Mouse (Mus musculus) subcutaneous adipose tissue, adult 2 months (tissue): ENCODE results near the gene Nmnat1. TPM values are rescaled to one million over a fixed set of nuclear protein-coding genes. Genes with fewer than 3 reads are reported as not detected.

Source experiments
- polyA plus RNA-seq: library from polyadenylated mRNA; depleted of rRNA; stranded (reverse); fragments of >200 nt; gene quantifications from 2 replicates; pipeline ENCODE4 v1.2.3, GENCODE M21; 2012; ENCODE audit warnings: low replicate concordance; rRNA removed

The Nmnat1 gene
- polyA plus RNA-seq, result 10.5 and 16.9 TPM in 2 replicates

DNA sequence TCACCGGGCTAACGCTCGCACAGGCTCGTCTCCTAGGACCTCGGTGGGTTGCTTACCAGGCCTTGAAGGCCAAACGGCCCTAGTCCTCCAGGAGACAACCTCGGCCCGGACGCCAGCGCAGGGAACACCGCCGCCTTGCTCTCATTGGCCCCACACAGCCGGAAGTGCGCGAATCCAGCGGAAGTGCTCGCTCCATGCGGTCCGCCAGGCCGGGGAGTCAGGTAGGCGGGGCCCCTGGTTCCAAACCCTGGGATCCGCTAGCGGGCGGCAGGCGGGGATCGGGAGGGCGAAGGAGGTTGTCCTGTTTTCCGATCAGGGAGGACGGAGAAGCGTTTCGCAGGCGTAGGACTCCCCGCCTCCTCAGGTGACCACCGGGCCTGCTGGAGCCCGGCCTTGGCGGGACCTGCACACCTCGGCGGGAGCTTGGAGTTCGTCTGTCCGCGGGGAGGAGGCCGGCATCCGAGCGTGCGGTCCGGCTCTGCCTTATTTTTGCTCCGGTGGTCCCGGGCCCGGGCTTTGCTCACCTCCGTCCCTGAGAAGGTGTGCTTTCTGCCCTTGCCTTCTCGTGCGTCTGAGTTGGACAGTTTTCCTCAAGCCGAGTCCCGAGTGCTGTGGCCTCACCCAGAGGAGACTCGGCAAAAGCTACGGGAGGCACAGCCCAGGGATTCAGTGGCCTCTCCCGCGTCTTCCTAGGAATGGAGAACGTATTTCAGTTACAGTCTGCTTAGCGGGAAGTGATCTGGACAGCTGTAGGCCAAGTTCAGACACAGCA, at the start of gene Nmnat1, which contains the start of gene Lzic:
Gene Nmnat1, minus strand, starts transcription at position 150 of the 772 bp plus-strand sequence.
Gene Lzic, plus strand, starts transcription at position 177 of the 772 bp plus-strand sequence.

DNA sequence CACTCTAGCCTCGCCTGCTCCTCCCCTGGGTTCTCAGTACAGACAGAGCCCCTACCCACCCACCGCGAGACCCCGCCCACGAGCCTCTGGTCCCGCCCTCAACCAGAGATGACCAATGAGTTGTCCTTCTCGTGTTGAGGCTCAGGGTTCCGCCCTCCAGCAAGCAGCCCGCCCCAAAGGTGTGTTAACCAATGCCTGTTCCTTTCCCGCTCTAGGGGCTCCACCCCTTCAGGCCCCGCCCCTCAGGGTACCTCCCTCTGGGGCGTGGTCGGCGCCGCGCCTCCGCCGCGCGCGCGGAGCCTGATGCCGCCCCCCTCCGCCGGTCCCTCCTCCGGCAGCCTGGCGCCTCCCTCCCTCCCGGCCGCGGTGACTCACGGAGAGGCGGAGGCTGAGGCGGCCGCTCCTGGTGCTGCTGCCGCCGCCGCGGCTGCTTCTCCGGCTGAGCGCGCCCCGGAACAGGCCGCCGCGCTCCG, 32.9 kb upstream of the Nmnat1 start, which contains the start of gene Ctnnbip1:
Gene Ctnnbip1, plus strand, starts transcription at position 369 of the 473 bp plus-strand sequence.

DNA sequence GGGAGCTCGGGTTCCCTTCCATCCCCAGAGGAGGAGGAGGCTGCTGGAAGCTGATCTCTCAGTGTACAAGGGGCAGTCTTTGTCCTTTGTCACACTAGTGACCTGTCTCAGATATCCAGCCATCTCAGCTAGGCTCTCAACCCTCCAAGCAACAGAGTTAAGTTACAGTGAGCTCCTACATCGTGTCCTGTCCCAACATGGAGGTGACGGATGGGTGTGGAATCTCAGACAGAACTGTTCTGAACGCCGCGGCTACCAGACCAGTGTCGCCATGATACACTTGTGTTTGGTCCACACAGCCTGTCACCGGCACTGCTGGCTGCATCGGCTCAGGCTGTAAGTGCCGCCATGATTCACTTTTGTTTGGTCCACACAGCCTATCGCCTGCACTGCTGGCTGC, 7.9 kb downstream of the Nmnat1 start, which contains the start of gene Tmem274:
Gene Tmem274, plus strand, starts transcription at position 301 of the 400 bp plus-strand sequence.

DNA sequence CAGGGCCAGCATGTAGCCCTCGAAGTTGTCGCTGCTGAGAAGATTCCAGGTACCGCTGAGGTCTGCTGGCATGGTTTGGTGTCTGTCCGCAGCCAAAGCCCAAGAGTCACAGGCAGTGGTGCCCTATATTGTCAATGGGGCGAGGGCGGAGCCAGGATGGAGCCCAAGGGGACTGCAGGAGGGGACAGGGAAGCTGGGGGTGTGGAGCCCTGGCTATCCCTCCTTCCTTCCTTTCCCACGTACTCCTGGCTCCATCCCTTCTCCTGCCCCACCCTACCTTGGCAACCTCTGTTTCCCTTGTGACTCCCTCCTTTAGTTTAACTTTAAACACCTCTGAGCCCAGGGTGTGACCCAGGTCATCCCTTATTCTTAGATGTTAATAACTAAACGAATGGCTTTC, 30.1 kb downstream of the Nmnat1 start, which contains the start of gene Rbp7:
Gene Rbp7, minus strand, starts transcription at position 100 of the 400 bp plus-strand sequence.

DNA sequence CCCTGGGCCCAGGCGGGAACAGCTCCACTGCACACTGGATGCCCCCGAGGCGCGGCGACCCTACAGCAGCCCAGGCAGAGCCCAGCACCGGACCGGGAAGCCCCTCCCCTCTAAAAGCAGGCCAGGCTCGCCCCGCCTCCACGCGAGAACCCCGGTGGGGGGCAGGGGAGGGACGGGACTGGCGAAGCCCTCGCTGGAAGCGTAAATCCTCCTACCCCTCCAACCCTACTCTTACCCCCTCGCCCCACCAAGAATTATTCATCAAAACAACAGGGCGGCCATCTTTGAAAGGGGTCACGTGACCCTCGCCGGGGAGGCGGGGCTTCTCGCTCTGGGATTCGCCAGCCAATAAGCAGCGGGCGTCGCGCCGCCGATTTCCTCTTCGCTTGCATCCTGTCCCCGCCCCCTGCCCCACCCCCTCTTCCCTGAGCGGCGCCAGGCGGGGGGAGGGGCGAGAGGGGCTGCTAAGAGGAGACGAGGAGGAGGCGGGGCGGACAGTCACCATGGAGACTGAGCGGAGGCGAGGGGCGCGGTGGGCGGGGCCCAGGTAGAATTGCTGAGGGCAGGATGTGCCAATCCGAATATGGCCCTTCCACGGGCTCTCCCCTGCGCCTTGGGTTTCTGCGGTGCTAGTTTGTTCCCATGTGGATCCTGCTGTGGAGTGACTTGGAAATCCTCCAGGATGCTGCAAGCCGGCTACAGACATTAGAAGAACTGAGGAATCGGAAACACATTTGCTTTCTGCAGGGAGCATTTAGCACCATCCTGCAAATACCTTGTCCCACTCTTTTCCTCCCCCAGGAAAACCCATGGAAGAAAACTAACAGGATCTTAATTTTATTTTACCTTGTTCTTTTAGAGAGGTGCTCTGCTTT, 58.4 kb downstream of the Nmnat1 start, which contains the start of gene Ube4b:
Gene Ube4b, minus strand, starts transcription at position 425 of the 875 bp plus-strand sequence.

Other genes with a start within 250 kb of the Nmnat1 start
- gene Kif1b, start 177.5 kb downstream of the Nmnat1 start, polyA plus RNA-seq, result 56.1 and 78.6 TPM in 2 replicates
- gene Ube4b, start 58.5 kb downstream of the Nmnat1 start, polyA plus RNA-seq, result 53.7 and 69.5 TPM in 2 replicates
- 24.5 and 39.1 TPM in 2 replicates for gene Rbp7, start 30.2 kb downstream of the Nmnat1 start, polyA plus RNA-seq
- gene Tmem274, start 7.8 kb downstream of the Nmnat1 start, polyA plus RNA-seq, result not detected in 2 replicates
- 15.4 and 19.9 TPM in 2 replicates for gene Lzic, start within 50 bp of the Nmnat1 start, polyA plus RNA-seq
- 23.2 and 39.3 TPM in 2 replicates for gene Ctnnbip1, start 33.0 kb upstream of the Nmnat1 start, polyA plus RNA-seq
- gene Clstn1, start 101.3 kb upstream of the Nmnat1 start, polyA plus RNA-seq, result 33.9 and 67.3 TPM in 2 replicates
- 8.1 and 16.2 TPM in 2 replicates for gene Pik3cd, start 217.4 kb upstream of the Nmnat1 start, polyA plus RNA-seq